Mouse (Mus musculus): Measurements from ENCODE around the gene Ctns.

DNA sequence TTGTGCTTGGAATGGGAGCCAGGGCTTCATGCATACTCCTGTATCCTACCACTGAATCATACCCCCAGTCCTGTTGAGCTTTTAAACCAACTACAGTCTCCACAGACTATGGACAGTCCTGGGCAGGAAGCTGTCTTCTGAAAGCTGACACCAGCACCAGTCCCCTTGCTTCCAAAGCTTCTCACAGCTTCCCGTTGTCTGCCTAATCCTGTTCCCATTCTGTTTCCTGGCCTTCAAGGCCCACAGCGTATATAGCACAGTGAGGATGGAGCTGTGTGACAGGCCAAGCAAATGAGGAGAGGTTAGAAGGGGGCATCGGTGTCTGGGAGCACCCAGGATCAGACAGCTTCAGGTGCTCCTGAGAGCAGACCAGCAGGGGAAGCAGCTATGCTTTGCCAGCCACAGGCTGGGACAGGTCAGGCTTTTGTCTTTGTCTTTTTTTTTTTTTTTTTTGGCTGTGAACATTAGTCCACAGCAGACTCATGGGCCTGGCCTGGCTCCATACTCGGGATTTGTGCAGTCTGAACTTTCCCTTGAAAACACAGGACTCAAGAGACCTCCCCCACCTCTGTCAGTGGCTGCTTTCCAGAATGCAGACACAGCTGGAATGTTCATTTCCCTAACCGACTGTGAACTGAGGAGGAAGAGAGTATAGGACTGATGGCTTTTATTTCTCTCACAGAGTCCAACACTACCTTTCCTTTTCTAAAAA lies 37.3 kb upstream of the Ctns start:
- TF ChIP-seq CTCF (IDR thresholded peaks at IDR 0.05; ENCODE audit: insufficient read depth, low read depth, low read length), result no peak
- TF ChIP-seq POLR2A (IDR thresholded peaks at IDR 0.05; ENCODE audit: insufficient read depth, low read depth, low read length), result no peak

All from olfactory bulb, adult 2 months (tissue).